Mouse (Mus musculus) limb, embryonic 14.5 days (tissue): ENCODE measurements at regions not wholly inside any gene's neighbourhood (a gene's known extent, or its start where the extent isn't known, plus 50 kb on each side); places are given as distances from the start of the nearest gene placed in this dataset.
A peak's percentile ranks its signal among the peaks of the same experiment; 100 is the strongest.

Source experiments
- ATAC-seq: fragments of 200-750 bp; cut with Nextera tagmentation; 2 replicates; pipeline ENCODE4 v1.8.0; 2017; ENCODE audit warnings: low read depth, moderate number of reproducible peaks, moderate TSS enrichment; ENCODE audit not compliant: low FRiP score
- DNase-seq: peaks from one replicate; pipeline ENCODE4 v3.0.0-alpha.2; 2015; ENCODE audit warnings: low spot score
- H3K27ac ChIP-seq: fragments of 300-500 bp; sonication (generic); replicated peaks from 2 replicates; pipeline ENCODE4 v1.5.1; 2014; ENCODE audit warnings: low read depth, mild to moderate bottlenecking, low read length, moderate library complexity, mixed read lengths
- H3K27me3 ChIP-seq: fragments of 300-500 bp; sonication (generic); 2 replicates; pipeline ENCODE4 v1.6.1; 2014; ENCODE audit warnings: low read length, mixed read lengths; ENCODE audit not compliant: control insufficient read depth, insufficient read depth
- H3K36me3 ChIP-seq: fragments of 300-500 bp; sonication (generic); 2 replicates; pipeline ENCODE4 v1.6.1; 2014; ENCODE audit warnings: mild to moderate bottlenecking, low read length, moderate library complexity, mixed read lengths; ENCODE audit not compliant: control insufficient read depth, insufficient read depth
- H3K4me1 ChIP-seq: fragments of 300-500 bp; sonication (generic); 2 replicates; pipeline ENCODE4 v1.6.1; 2014; ENCODE audit warnings: antibody characterized with exemption, low read length, mixed read lengths; ENCODE audit not compliant: control insufficient read depth, insufficient read depth
- H3K4me2 ChIP-seq: fragments of 300-500 bp; sonication (generic); replicated peaks from 2 replicates; pipeline ENCODE4 v1.6.1; 2014; ENCODE audit warnings: low read depth, mild to moderate bottlenecking, low read length, moderate library complexity; ENCODE audit not compliant: severe bottlenecking
- H3K4me3 ChIP-seq: fragments of 300-500 bp; sonication (generic); replicated peaks from 2 replicates; pipeline ENCODE4 v1.5.1; 2014; ENCODE audit warnings: low read length
- H3K9ac ChIP-seq: fragments of 300-500 bp; sonication (generic); 2 replicates; pipeline ENCODE4 v1.6.1; 2014; ENCODE audit warnings: mild to moderate bottlenecking, low read depth, low read length, moderate library complexity; ENCODE audit not compliant: severe bottlenecking
- H3K9me3 ChIP-seq: fragments of 300-500 bp; sonication (generic); 2 replicates; pipeline ENCODE4 v1.6.1; 2016; ENCODE audit warnings: low read length; ENCODE audit not compliant: control insufficient read depth
- POLR2A ChIP-seq: fragments of 200-500 bp; IDR thresholded peaks from 2 replicates; pipeline ENCODE4 v1.8.0; 2012; ENCODE audit warnings: inconsistent platforms, mild to moderate bottlenecking, moderate library complexity, borderline replicate concordance; ENCODE audit not compliant: insufficient read depth, insufficient read length; ENCODE audit errors: extremely low read depth
- WGBS: fragments of 180-500 bp; shearing (Covaris S2); extraction: QIAGEN DNeasy Blood & Tissue Kit; methylation state at CpG from one replicate; pipeline ENCODE4 v1.1.7; 2014; 5-methylcytosine and 5-hydroxymethylcytosine counted together

GRCm38 (mm10) chr1:12282493-12282892 is 868.6 kb downstream of the A830018L16Rik start:
- 88% methylated on average over 4 of the region's 4 CpGs for WGBS
- H3K9me3 ChIP-seq, result no peaks in the 10 kb centered on the region
- H3K4me3 ChIP-seq, result no peak overlapping the region
- no peak overlapping the region for H3K4me2 ChIP-seq
- no peaks in the 10 kb centered on the region for H3K27me3 ChIP-seq
- no peak for TF ChIP-seq POLR2A
- H3K9ac ChIP-seq, result no peak overlapping the region
- no peaks in the 10 kb centered on the region for H3K36me3 ChIP-seq
- 0 out of 2 replicates have a peak, but pooled peaks cover 3% of the 10 kb centered on the region for H3K4me1 ChIP-seq
- ATAC-seq (no peak), DNase-seq (no peak)
- no peak overlapping the region for H3K27ac ChIP-seq

GRCm38 (mm10) chr1:12285551-12285950 is 871.6 kb downstream of the A830018L16Rik start:
- no peak for TF ChIP-seq POLR2A
- H3K4me2 ChIP-seq, result no peak overlapping the region
- WGBS, result 28% methylated on average over 6 of the region's 6 CpGs
- 0 out of 2 replicates have a peak, but pooled peaks cover 3% of the 10 kb centered on the region for H3K4me1 ChIP-seq
- no peak for ATAC-seq
- DNase-seq, result no peak
- H3K27ac ChIP-seq, result no peak overlapping the region
- H3K9ac ChIP-seq, result no peak overlapping the region
- H3K27me3 ChIP-seq, result no peaks in the 10 kb centered on the region
- H3K9me3 ChIP-seq, result no peaks in the 10 kb centered on the region
- H3K36me3 ChIP-seq, result no peaks in the 10 kb centered on the region
- H3K4me3 ChIP-seq, result no peak overlapping the region

GRCm38 (mm10) chr1:12286026-12286425 is 872.1 kb downstream of the A830018L16Rik start:
- no peak for TF ChIP-seq POLR2A
- Histone ChIP-seq H3K9ac (no peak overlapping the region), H3K27ac (no peak overlapping the region), H3K36me3 (no peaks in the 10 kb centered on the region), H3K4me3 (no peak overlapping the region), H3K9me3 (no peaks in the 10 kb centered on the region), H3K4me1 (0 out of 2 replicates have a peak, but pooled peaks cover 3% of the 10 kb centered on the region), H3K27me3 (no peaks in the 10 kb centered on the region), H3K4me2 (no peak overlapping the region)
- DNase-seq (no peak), ATAC-seq (no peak)
- WGBS, result 73% methylated on average over 3 of the region's 3 CpGs

- Histone ChIP-seq H3K4me3 (no peak overlapping the region), H3K9ac (no peak overlapping the region), H3K27ac (no peak overlapping the region), H3K4me1 (peaks cover 10% of the 10 kb centered on the region; the same call in 1 of the 2 replicates), H3K9me3 (no peaks in the 10 kb centered on the region), H3K36me3 (no peaks in the 10 kb centered on the region), H3K27me3 (no peaks in the 10 kb centered on the region), H3K4me2 (no peak overlapping the region)
- ATAC-seq (no peak), DNase-seq (no peak)
- 77% methylated on average over 3 of the region's 3 CpGs for WGBS
- TF ChIP-seq POLR2A, result no peak
These were observed 874.6 kb downstream of the A830018L16Rik start for GRCm38 (mm10) chr1:12288521-12288920.

GRCm38 (mm10) chr1:12291787-12292186 is 877.9 kb downstream of the A830018L16Rik start:
- ATAC-seq (no peak), DNase-seq (peak; percentile 17)
- H3K4me1 ChIP-seq, result peaks cover 11% of the 10 kb centered on the region; the same call in 1 of the 2 replicates
- H3K4me2 ChIP-seq, result no peak overlapping the region
- TF ChIP-seq POLR2A, result no peak
- H3K9me3 ChIP-seq, result no peaks in the 10 kb centered on the region
- H3K4me3 ChIP-seq, result no peak overlapping the region
- no peaks in the 10 kb centered on the region for H3K36me3 ChIP-seq
- no peak overlapping the region for H3K27ac ChIP-seq
- H3K27me3 ChIP-seq, result no peaks in the 10 kb centered on the region
- WGBS, result 63% methylated on average over 1 of the region's 1 CpGs
- H3K9ac ChIP-seq, result no peak overlapping the region

- no peak overlapping the region for H3K27ac ChIP-seq
- ATAC-seq (no peak), DNase-seq (no peak)
- no peaks in the 10 kb centered on the region for H3K27me3 ChIP-seq
- no peaks in the 10 kb centered on the region for H3K36me3 ChIP-seq
- TF ChIP-seq POLR2A, result no peak
- no peak overlapping the region for H3K4me2 ChIP-seq
- H3K9ac ChIP-seq, result no peak overlapping the region
- no peaks in the 10 kb centered on the region for H3K4me1 ChIP-seq
- H3K9me3 ChIP-seq, result no peaks in the 10 kb centered on the region
- WGBS, result 87% methylated on average over 2 of the region's 2 CpGs
- H3K4me3 ChIP-seq, result no peak overlapping the region
These were observed 904.1 kb downstream of the A830018L16Rik start for GRCm38 (mm10) chr1:12318029-12318428.
